Mouse (Mus musculus): ENCODE measurements around the gene I830077J02Rik.

GRCm38 (mm10) chr3:105927561-105928194 is 4.8 kb downstream of the I830077J02Rik start:
- TF ChIP-seq CTCF (IDR thresholded peaks at IDR 0.05; ENCODE audit: control insufficient read depth, insufficient read depth, insufficient replicate concordance, low read depth, low read length) = no peak
- no peak for TF ChIP-seq POLR2A (IDR thresholded peaks at IDR 0.05; ENCODE audit: control insufficient read depth, low read depth, low read length)
